Mouse (Mus musculus) kidney, adult 11 months (tissue): ENCODE measurements around the gene Unc93a2.
"Not testable (repeated sequence)": the region's sequence is repeated elsewhere in the genome, so short reads cannot be mapped to it uniquely, and the experiment has no call there.

ENCODE experiments used
- DNase-seq: peaks from one replicate; pipeline ENCODE4 v3.0.0; 2022

Unc93a2 gene

GRCm38 (mm10) chr17:7369401-7369800 lies 15.9 kb downstream of the Unc93a2 start:
- not testable (repeated sequence) for DNase-seq

GRCm38 (mm10) chr17:7366676-7367374 lies 18.4 kb downstream of the Unc93a2 start:
- DNase-seq = not testable (repeated sequence)

- not testable (repeated sequence) for DNase-seq
Measured at GRCm38 (mm10) chr17:7366265-7366664, 19.0 kb downstream of the Unc93a2 start.

GRCm38 (mm10) chr17:7365615-7366014 lies 19.6 kb downstream of the Unc93a2 start:
- DNase-seq = not testable (repeated sequence)

- not testable (repeated sequence) for DNase-seq
Measured at GRCm38 (mm10) chr17:7360749-7361465, 24.4 kb downstream of the Unc93a2 start.

- DNase-seq = not testable (repeated sequence)
Measured at GRCm38 (mm10) chr17:7359806-7360205, 25.5 kb downstream of the Unc93a2 start.

GRCm38 (mm10) chr17:7352596-7352995 lies 32.7 kb downstream of the Unc93a2 start, which contains the start of gene Ttll2:
Gene Ttll2, minus strand, starts transcription at chr17:7352696.
- DNase-seq = not testable (repeated sequence)

- DNase-seq = not testable (repeated sequence)
Measured at GRCm38 (mm10) chr17:7348765-7349164, 36.5 kb downstream of the Unc93a2 start.

- not testable (repeated sequence) for DNase-seq
Measured at GRCm38 (mm10) chr17:7337381-7337780, 47.9 kb downstream of the Unc93a2 start.

- DNase-seq = not testable (repeated sequence)
Measured at GRCm38 (mm10) chr17:7332745-7333144, 52.5 kb downstream of the Unc93a2 start.

GRCm38 (mm10) chr17:7326415-7326814 lies 58.8 kb downstream of the Unc93a2 start:
- not testable (repeated sequence) for DNase-seq

- DNase-seq = not testable (repeated sequence)
Measured at GRCm38 (mm10) chr17:7324346-7324745, 60.9 kb downstream of the Unc93a2 start, which contains the start of gene Tcp10a. Gene Tcp10a, plus strand, starts transcription at chr17:7324646.

- not testable (repeated sequence) for DNase-seq
Measured at GRCm38 (mm10) chr17:7319789-7320188, 65.5 kb downstream of the Unc93a2 start.

- not testable (repeated sequence) for DNase-seq
Measured at GRCm38 (mm10) chr17:7315693-7316382, 69.4 kb downstream of the Unc93a2 start.
